Mouse (Mus musculus) MEL (cell line): ENCODE results near the gene Limch1. TPM values are rescaled to one million over a fixed set of nuclear protein-coding genes. Genes with fewer than 3 reads are reported as not detected.

Source experiments
- DNase-seq: peaks from one replicate; pipeline ENCODE4 v3.0.0; 2011; ENCODE audit warnings: low read depth, low spot score
- H3K27ac ChIP-seq: 2 replicates; pipeline ENCODE4 v1.5.1; 2012; ENCODE audit warnings: low read depth, mild to moderate bottlenecking, control low read depth, low read length, moderate library complexity; ENCODE audit not compliant: control insufficient read depth
- H3K27me3 ChIP-seq, 2 experiments: fragments of 150-350 bp in 1 of 2; sonication (generic) in 1 of 2; 2 replicates each; pipeline ENCODE4 v1.6.1; 2012; ENCODE audit warnings: low read length in 2 of 2, mild to moderate bottlenecking in 2 of 2, improper control_type of control experiment in 1 of 2, moderate library complexity in 1 of 2; ENCODE audit not compliant: insufficient read depth in 2 of 2, control insufficient read depth in 1 of 2
- H3K36me3 ChIP-seq, 2 experiments: 2 replicates each; pipeline ENCODE4 v1.6.1; 2012 to 2014; ENCODE audit warnings: low read length in 2 of 2, improper control_type of control experiment in 1 of 2, inconsistent platforms in 1 of 2, mild to moderate bottlenecking in 1 of 2; ENCODE audit not compliant: insufficient read depth in 2 of 2, control insufficient read depth in 1 of 2
- H3K4me1 ChIP-seq, 2 experiments: fragments of 150-350 bp in 1 of 2; sonication (generic) in 1 of 2; 2 replicates each; pipeline ENCODE4 v1.6.1; 2012; ENCODE audit warnings: low read length in 2 of 2, improper control_type of control experiment in 1 of 2, mild to moderate bottlenecking in 1 of 2; ENCODE audit not compliant: insufficient read depth in 2 of 2, control insufficient read depth in 1 of 2
- H3K4me3 ChIP-seq, 2 experiments: fragments of 150-350 bp in 1 of 2; sonication (generic) in 1 of 2; 2 replicates each; pipeline ENCODE4 v1.5.1; 2012; ENCODE audit warnings: low read depth in 2 of 2, low read length in 2 of 2, mild to moderate bottlenecking in 2 of 2, moderate library complexity in 2 of 2, control low read depth in 1 of 2, improper control_type of control experiment in 1 of 2; ENCODE audit not compliant: control insufficient read depth in 1 of 2, insufficient read depth in 1 of 2
- H3K79me2 ChIP-seq: 2 replicates; pipeline ENCODE4 v1.6.1; 2012; ENCODE audit warnings: mild to moderate bottlenecking, low read length, moderate library complexity; ENCODE audit not compliant: control insufficient read depth, poor library complexity, insufficient read depth
- H3K9ac ChIP-seq: 2 replicates; pipeline ENCODE4 v1.6.1; 2012; ENCODE audit warnings: low read depth, mild to moderate bottlenecking, control low read depth, low read length, moderate library complexity; ENCODE audit not compliant: control insufficient read depth, poor library complexity, severe bottlenecking
- H3K9me3 ChIP-seq: fragments of 150-350 bp; sonication (generic); replicated peaks from 2 replicates; pipeline ENCODE4 v1.6.1; 2012; ENCODE audit warnings: mild to moderate bottlenecking, low read length, improper control_type of control experiment, moderate library complexity; ENCODE audit not compliant: insufficient read depth
- BHLHE40 ChIP-seq: IDR thresholded peaks from 2 replicates; pipeline ENCODE4 v1.6.1; 2012; ENCODE audit warnings: low read depth, mild to moderate bottlenecking, inconsistent platforms, low read length, improper control_type of control experiment, borderline replicate concordance
- CHD1 ChIP-seq: IDR thresholded peaks from 2 replicates; pipeline ENCODE4 v1.6.1; 2012; ENCODE audit warnings: low read depth, mild to moderate bottlenecking, inconsistent platforms, low read length, improper control_type of control experiment
- CHD2 ChIP-seq: IDR thresholded peaks from 2 replicates; pipeline ENCODE4 v1.6.1; 2011; ENCODE audit warnings: low read length, improper control_type of control experiment
- CTCF ChIP-seq, 3 experiments: IDR thresholded peaks in 2 of 3; conservative IDR thresholded peaks in 1 of 3; 2 replicates each; pipeline ENCODE4 v1.5.1; 2011 to 2012; ENCODE audit warnings: low read length in 3 of 3, low read depth in 2 of 3, mild to moderate bottlenecking in 2 of 3, improper control_type of control experiment in 1 of 3, inconsistent platforms in 1 of 3, mixed read lengths in 1 of 3, moderate library complexity in 1 of 3; ENCODE audit not compliant: control insufficient read depth in 1 of 3, insufficient read depth in 1 of 3, poor library complexity in 1 of 3, severe bottlenecking in 1 of 3
- EP300 ChIP-seq, 2 experiments: IDR thresholded peaks; 2 replicates each; pipeline ENCODE4 v1.6.1; 2011; ENCODE audit warnings: improper control_type of control experiment in 2 of 2, low read length in 2 of 2, low read depth in 1 of 2, mild to moderate bottlenecking in 1 of 2
- ETS1 ChIP-seq: IDR thresholded peaks from 2 replicates; pipeline ENCODE4 v1.6.1; 2012; ENCODE audit warnings: low read depth, mild to moderate bottlenecking, inconsistent platforms, low read length, improper control_type of control experiment, moderate library complexity
- JUND ChIP-seq: IDR thresholded peaks from 2 replicates; pipeline ENCODE4 v1.6.1; 2011; ENCODE audit warnings: low read depth, mild to moderate bottlenecking, improper control_type of control experiment, low read length
- KAT2A ChIP-seq: conservative IDR thresholded peaks from 2 replicates; pipeline ENCODE4 v1.6.1; 2012; ENCODE audit warnings: low read depth, low read length, improper control_type of control experiment, inconsistent platforms
- MAX ChIP-seq: IDR thresholded peaks from 2 replicates; pipeline ENCODE4 v1.6.1; 2011; ENCODE audit warnings: low read length, improper control_type of control experiment
- MEF2A ChIP-seq: IDR thresholded peaks from 2 replicates; pipeline ENCODE4 v1.6.1; 2014; ENCODE audit warnings: low read depth, mild to moderate bottlenecking, inconsistent platforms, low read length, improper control_type of control experiment; ENCODE audit not compliant: poor library complexity, insufficient replicate concordance, severe bottlenecking; ENCODE audit errors: extremely low read depth
- MYB ChIP-seq: IDR thresholded peaks from 2 replicates; pipeline ENCODE4 v1.6.1; 2011; ENCODE audit warnings: mild to moderate bottlenecking, low read depth, low read length, improper control_type of control experiment
- RAD21 ChIP-seq: IDR thresholded peaks from 2 replicates; pipeline ENCODE4 v1.6.1; 2011; ENCODE audit warnings: mild to moderate bottlenecking, low read depth, low read length, improper control_type of control experiment
- RCOR1 ChIP-seq: IDR thresholded peaks from 2 replicates; pipeline ENCODE4 v1.6.1; 2012; ENCODE audit warnings: low read depth, mild to moderate bottlenecking, inconsistent platforms, low read length, improper control_type of control experiment
- TCF12 ChIP-seq: IDR thresholded peaks from 2 replicates; pipeline ENCODE4 v1.6.1; 2014; ENCODE audit warnings: low read depth, mild to moderate bottlenecking, inconsistent platforms, low read length, improper control_type of control experiment, moderate library complexity
- UBTF ChIP-seq: IDR thresholded peaks from 2 replicates; pipeline ENCODE4 v1.6.1; 2012; ENCODE audit warnings: low read depth, mild to moderate bottlenecking, inconsistent platforms, low read length, improper control_type of control experiment, moderate library complexity, borderline replicate concordance; ENCODE audit not compliant: insufficient read depth
- USF2 ChIP-seq, 2 experiments: IDR thresholded peaks; 2 replicates each; pipeline ENCODE4 v1.6.1; 2011 to 2012; ENCODE audit warnings: improper control_type of control experiment in 2 of 2, low read length in 2 of 2, borderline replicate concordance in 1 of 2, inconsistent platforms in 1 of 2, low read depth in 1 of 2, mild to moderate bottlenecking in 1 of 2; ENCODE audit not compliant: insufficient read depth in 1 of 2
- ZC3H11A ChIP-seq: IDR thresholded peaks from 2 replicates; pipeline ENCODE4 v1.6.1; 2012; ENCODE audit warnings: low read depth, mild to moderate bottlenecking, inconsistent platforms, low read length, improper control_type of control experiment
- ZKSCAN1 ChIP-seq: IDR thresholded peaks from 2 replicates; pipeline ENCODE4 v1.6.1; 2012; ENCODE audit warnings: low read depth, mild to moderate bottlenecking, inconsistent platforms, low read length, improper control_type of control experiment, moderate library complexity
- polyA plus RNA-seq, 2 experiments: library from polyadenylated mRNA; stranded (reverse) in 1 of 2; unstranded in 1 of 2; fragments of >175 nt in 1 of 2; fragments of >200 nt in 1 of 2; gene quantifications; 2 replicates each; pipeline versions ENCODE4 v1.2.1 to v1.2.4; 2012; ENCODE audit warnings: low replicate concordance in 2 of 2, low read depth in 1 of 2; ENCODE audit not compliant: insufficient read length in 2 of 2, insufficient read depth in 1 of 2, missing spikeins in 1 of 2
- total RNA-seq: library from RNA; depleted of rRNA; stranded (reverse); fragments of 300-350 nt; gene quantifications from 2 replicates; pipeline ENCODE4 v1.2.3, GENCODE M21; 2012

The Limch1 gene
- total and polyA plus RNA-seq, 3 experiments = not detected

DNA sequence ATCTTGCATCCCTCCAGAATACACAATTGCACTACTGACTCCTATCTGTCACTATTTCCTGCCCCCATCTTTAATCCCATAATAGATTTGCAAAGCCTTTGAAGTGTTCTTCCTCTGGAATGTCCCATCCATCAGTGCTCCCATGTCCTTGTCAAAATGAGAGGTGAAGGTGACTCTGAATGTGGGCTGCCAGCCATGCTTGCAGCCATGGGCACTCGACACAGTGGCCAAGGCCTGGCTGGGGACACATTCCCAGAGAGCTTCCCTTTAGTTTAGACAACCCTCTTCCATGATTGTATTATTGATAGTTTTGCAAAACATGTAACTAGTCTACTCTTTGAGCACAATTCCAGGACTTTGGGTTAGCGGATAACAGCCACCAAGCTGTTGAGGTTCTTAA is 96.3 kb downstream of the Limch1 start:
- Histone ChIP-seq H3K27me3 (no peaks in the 10 kb centered on the region), H3K9ac (no peak overlapping the region), H3K4me3 (no peak overlapping the region), H3K36me3 (no peaks in the 10 kb centered on the region), H3K79me2 (no peaks in the 10 kb centered on the region), H3K27ac (no peak overlapping the region), H3K9me3 (no peaks in the 10 kb centered on the region), H3K4me1 (no peaks in the 10 kb centered on the region)
- DNase-seq = no peak
- TF ChIP-seq TCF12 (no peak), CHD1 (no peak), ETS1 (no peak), EP300 (IDR thresholded peaks at IDR 0.05; ENCODE audit: low read depth in 1 of 2, low read length in 2 of 2) (no peak), MYB (no peak), USF2 (IDR thresholded peaks at IDR 0.05; ENCODE audit: borderline replicate concordance in 1 of 2, insufficient read depth in 1 of 2, low read depth in 1 of 2, low read length in 2 of 2) (no peak), ZKSCAN1 (no peak), JUND (no peak), UBTF (no peak), RAD21 (no peak), KAT2A (no peak), CHD2 (no peak), RCOR1 (no peak), BHLHE40 (no peak), CTCF (IDR thresholded peaks at IDR 0.05 in 2 of 3, conservative IDR thresholded peaks at IDR 0.05 in 1 of 3; ENCODE audit: control insufficient read depth in 1 of 3, insufficient read depth in 1 of 3, low read depth in 2 of 3, low read length in 3 of 3, poor library complexity in 1 of 3, severe bottlenecking in 1 of 3) (no peak), MEF2A (no peak), ZC3H11A (no peak)

DNA sequence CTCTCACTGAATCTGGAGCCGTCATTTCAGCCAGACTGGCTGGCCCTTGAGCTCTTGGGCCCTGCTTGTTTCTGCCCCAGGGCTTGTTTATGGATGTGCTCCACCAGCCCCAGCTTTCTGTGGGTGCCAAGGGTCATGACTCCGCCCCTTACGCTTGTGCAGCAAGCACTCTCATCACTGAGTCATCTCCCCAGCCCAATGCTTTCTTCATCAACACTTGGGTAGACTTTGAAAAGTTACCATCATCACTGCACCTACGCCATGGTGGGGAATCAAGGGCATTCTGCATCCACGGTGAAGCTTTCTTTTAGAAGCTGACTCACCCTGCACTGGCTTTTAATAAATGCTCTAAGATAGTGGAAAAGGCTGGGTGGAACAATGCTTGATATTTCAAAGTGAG is 97.1 kb downstream of the Limch1 start:
- no peaks in the 10 kb centered on the region for H3K79me2 ChIP-seq
- H3K27me3 ChIP-seq = no peaks in the 10 kb centered on the region
- H3K4me3 ChIP-seq = no peak overlapping the region
- no peak overlapping the region for H3K27ac ChIP-seq
- no peaks in the 10 kb centered on the region for H3K4me1 ChIP-seq
- no peaks in the 10 kb centered on the region for H3K9me3 ChIP-seq
- DNase-seq = no peak
- H3K9ac ChIP-seq = no peak overlapping the region
- TF ChIP-seq ZKSCAN1 (no peak), MAX (no peak)
- no peaks in the 10 kb centered on the region for H3K36me3 ChIP-seq
